Mouse (Mus musculus) layer of hippocampus, adult 8-10 months (tissue): ENCODE results near the gene Olfr304. TPM values are rescaled to one million over a fixed set of nuclear protein-coding genes. Genes with fewer than 3 reads are reported as not detected.
"Not testable (repeated sequence)": the region's sequence is repeated elsewhere in the genome, so short reads cannot be mapped to it uniquely, and the experiment has no call there.

Source experiments
- DNase-seq, 2 experiments: peaks; one replicate each; pipeline ENCODE4 v3.0.0; 2022; ENCODE audit warnings: low spot score in 2 of 2
- total RNA-seq, 4 experiments: library from RNA; stranded (reverse); gene quantifications; 2 replicates each; pipeline ENCODE4 v1.2.4; 2022

The Olfr304 gene
- not detected for total RNA-seq

DNA sequence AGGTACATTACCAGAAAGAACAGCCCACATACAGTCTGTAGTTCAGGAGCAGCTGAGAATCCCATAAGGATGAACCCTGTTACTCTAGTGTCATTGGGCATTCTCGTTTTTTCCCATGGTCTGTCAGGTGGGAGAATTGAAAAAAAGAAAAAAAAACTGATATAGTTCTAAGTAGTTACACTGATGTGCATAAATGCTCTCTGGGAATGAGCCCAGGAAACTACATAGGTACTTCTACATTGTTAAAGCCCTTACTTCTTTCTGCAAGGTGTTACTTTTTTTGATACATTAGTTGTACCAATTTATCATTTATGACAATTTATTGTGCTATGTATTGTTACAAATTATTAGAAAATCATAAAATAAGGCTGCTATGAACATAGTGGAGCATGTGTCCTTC lies at the start of gene Olfr304:
Gene Olfr304 (minus strand): TSS at position 101 of the 400 bp plus-strand sequence.
- DNase-seq: no peak

DNA sequence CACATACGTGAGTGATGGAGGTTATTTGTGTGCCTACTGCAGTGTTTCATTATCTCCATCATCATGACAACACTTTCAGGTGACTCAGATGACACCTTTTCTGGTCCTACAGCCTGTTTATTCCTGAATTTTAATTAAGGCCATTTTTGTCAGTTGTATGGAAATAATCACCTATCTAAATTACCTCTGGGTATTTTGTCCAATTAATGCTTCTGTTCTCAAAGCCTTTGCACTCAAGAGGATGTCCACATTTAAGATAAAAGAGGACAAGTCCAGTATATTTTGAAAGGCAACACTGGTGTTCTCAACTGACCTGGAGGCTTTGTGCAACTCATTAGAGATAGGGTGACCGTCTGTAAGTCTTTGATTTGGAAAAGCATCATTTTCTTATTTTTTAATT lies 17.1 kb upstream of the Olfr304 start, which contains the start of gene Olfr301:
Gene Olfr301 (plus strand): TSS at position 301 of the 400 bp plus-strand sequence.
- no peak for DNase-seq

DNA sequence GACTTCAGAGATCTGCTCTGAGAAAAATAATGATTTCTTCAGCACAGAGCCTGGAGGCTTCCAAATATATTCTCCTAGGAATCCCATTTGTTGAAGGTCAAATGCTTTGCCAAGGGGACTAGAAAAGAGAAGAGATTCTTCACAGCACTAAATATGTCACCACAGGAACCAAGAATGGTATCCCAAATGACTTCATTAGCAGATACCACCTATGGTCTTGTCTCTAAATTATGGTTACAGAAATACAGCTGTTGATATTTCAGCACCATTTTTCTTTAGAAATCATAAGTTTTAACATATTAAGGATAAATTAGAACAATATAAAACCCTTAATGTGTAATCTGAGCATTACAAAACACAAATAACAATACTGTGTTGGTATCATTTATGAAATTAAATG lies 11.2 kb upstream of the Olfr304 start, which contains the start of gene Olfr303:
Gene Olfr303 (minus strand): TSS at position 101 of the 400 bp plus-strand sequence.
- DNase-seq: no peak

DNA sequence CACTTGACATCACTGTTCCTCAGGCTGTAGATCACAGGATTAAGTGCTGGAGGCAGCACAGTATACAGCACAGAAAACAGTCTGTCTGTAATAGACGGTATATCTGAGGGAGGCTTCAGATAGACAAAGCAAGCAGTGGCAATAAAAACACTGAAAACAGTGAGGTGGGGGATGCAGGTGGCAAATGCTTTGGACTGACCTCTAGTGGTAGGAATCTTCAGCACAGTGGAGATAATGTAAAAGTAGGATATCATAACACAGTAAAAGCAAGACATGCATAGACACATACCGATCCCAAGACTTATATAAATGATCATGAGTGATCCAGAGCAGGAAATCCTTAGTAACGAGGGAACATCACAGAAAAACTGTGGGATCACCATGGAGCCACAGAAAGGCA lies 689 bp downstream of the Olfr304 start:
- DNase-seq: no peak

DNA sequence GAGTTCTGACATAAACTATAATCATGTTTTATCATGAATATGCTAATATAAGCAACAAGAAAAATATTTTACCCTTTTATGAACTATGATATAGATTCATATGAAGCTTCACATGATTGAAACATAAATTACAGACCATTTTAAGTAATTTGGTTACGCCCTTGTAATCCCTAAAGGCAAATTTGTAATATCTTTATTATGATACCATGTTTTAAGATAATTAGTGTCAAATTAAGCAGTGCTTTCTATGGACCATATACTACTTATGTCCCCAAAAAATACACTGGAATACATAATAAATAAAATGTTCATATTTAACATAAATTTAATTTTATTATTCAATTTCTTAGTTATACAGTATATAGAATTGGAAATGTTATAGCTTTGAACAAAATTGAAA lies 19.6 kb downstream of the Olfr304 start, which contains the start of gene Olfr305:
Gene Olfr305 (minus strand): TSS at position 101 of the 400 bp plus-strand sequence.
- no peak for DNase-seq

DNA sequence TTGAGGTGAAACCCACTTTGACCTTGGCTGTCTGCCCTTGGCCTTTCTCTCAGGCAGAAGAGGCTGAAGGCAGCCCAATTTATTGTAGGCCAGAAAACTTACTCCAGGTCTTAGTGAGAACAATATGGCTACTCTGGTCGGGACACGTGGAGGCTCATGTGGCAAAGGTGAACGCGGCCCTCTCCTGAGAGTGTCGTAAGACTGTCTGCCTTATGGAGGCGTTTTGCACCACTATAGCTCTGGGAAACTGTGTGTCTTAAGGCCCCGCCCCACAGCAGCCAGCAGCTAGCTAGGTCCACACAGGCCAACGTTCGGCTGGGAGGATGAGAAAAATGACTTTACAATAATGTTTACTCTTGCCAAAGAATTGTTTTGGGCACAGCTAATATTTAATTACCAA lies 40.2 kb downstream of the Olfr304 start:
- DNase-seq: not testable (repeated sequence)

DNA sequence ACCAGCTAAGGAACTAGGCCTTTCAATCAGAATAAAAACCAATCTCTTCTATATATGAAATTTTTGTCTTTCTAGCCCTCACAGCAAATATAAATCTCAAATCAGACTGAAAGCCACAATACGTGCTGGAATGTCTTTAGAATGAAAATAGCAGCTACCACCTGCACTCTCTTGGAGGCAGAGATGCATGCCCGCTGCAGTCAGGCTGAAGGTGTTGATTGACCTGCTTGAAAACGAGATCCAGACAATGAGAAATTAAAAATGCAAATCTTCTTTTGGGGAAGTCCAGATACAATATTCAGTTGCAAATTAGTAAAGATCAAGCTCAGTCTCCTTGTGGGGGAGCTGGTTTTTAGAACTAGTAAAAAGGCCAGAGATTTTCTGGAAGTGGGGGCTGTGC lies 42.2 kb downstream of the Olfr304 start:
- DNase-seq: no peak

DNA sequence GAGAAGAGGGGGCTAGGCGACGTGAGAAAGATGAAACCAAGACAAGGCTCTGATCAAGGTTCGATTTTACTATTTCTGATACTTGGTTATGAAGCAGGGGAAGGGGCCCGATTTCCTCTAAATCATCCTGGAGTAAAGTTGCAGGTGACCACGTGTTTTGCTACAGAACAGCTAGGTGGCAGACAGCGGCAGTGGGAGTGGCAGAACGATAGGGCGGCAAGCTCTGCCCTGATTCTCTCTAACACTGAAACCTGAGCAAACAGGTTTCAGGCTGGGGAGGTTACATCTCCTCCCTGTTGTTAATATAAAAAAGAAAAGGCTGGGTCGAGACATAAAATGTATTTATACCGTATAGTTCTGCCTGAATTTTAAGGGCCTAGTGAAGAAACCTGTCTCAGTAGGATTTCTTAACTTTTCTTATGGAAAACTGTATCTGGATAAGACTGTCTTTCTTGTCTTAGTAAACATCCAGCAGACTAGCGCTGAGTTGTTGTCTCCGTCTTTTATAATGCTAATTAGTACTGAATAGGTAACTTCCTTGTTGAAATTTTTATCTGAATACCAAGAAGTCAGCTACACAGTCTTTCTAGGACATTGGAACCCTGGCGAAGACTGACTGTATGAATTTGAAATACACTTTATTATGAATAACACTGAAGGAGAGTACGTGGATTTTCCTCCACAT lies 43.4 kb downstream of the Olfr304 start:
- DNase-seq: no peak

DNA sequence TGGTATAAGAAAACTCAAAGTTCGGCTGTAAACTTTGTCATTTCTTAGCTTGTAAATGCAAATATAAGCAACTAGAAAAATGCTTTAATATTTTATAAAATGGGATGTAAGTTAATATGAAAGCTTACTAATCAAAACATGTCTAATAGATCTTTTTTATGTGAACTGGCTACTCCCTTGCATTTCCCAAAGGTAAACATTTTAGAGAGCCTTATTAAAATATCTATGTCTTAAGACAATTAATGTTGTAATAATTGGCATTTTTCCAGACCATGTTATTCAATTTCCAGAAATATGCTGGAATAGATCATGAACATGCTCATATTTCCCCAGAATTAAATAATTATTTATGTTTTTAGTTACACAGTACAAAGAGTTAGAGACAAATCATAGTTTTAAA lies 49.0 kb downstream of the Olfr304 start, which contains the start of gene Olfr307:
Gene Olfr307 (minus strand): TSS at position 101 of the 400 bp plus-strand sequence.
- no peak for DNase-seq

Other genes with a start within 250 kb of the Olfr304 start
- not detected for gene Vmn2r75, start 214.9 kb downstream of the Olfr304 start, total RNA-seq
- gene Vmn2r76, start 140.3 kb downstream of the Olfr304 start, total RNA-seq: not detected
- gene Olfr310, start 109.5 kb downstream of the Olfr304 start, total RNA-seq: not detected
- not detected for gene Olfr309, start 73.0 kb downstream of the Olfr304 start, total RNA-seq
- not detected for gene Olfr308, start 61.0 kb downstream of the Olfr304 start, total RNA-seq
- gene Olfr307, start 49.1 kb downstream of the Olfr304 start, total RNA-seq: not detected
- gene Olfr305, start 19.7 kb downstream of the Olfr304 start, total RNA-seq: not detected
- not detected for gene Olfr303, start 11.1 kb upstream of the Olfr304 start, total RNA-seq
- not detected for gene Olfr301, start 17.2 kb upstream of the Olfr304 start, total RNA-seq
- gene Olfr299, start 73.3 kb upstream of the Olfr304 start, total RNA-seq: not detected
- not detected for gene Olfr298, start 105.8 kb upstream of the Olfr304 start, total RNA-seq
- not detected for gene Olfr297, start 133.3 kb upstream of the Olfr304 start, total RNA-seq
- not detected for gene Olfr295, start 197.2 kb upstream of the Olfr304 start, total RNA-seq
- gene Olfr294, start 230.0 kb upstream of the Olfr304 start, total RNA-seq: not detected